Mouse (Mus musculus): ENCODE data around the gene Dixdc1. TPM values are rescaled to one million over a fixed set of nuclear protein-coding genes. Genes with fewer than 3 reads are reported as not detected.
A peak's percentile ranks its signal among the peaks of the same experiment; 100 is the strongest.

The Dixdc1 gene
- polyA plus RNA-seq, 1 experiment from 2014 or later = 31.6 TPM

GRCm38 (mm10) chr9:50718878-50719277 is 20.4 kb downstream of the Dixdc1 start:
- no peak overlapping the region for H3K27ac ChIP-seq (ENCODE audit: low read depth, low read length)
- no peaks in the 10 kb centered on the region for H3K36me3 ChIP-seq (ENCODE audit: control insufficient read depth, insufficient read depth, low read length)
- 81% methylated on average over 4 of the region's 4 CpGs for WGBS
- no peaks in the 10 kb centered on the region for H3K27me3 ChIP-seq (replicated peaks; ENCODE audit: control insufficient read depth, insufficient read depth, low read length)
- ATAC-seq = no peak
- H3K4me3 ChIP-seq (ENCODE audit: low read length) = no peak overlapping the region
- H3K9me3 ChIP-seq (ENCODE audit: control insufficient read depth, low read length) = no peaks in the 10 kb centered on the region
- no peak overlapping the region for H3K4me2 ChIP-seq (ENCODE audit: low read length)
- no peak overlapping the region for H3K9ac ChIP-seq (ENCODE audit: low read depth, low read length)
- peaks cover 15% of the 10 kb centered on the region for H3K4me1 ChIP-seq (ENCODE audit: control insufficient read depth, insufficient read depth, low read depth, low read length)

- Histone ChIP-seq H3K4me1 (ENCODE audit: control insufficient read depth, insufficient read depth, low read depth, low read length) (no peaks in the 10 kb centered on the region), H3K27me3 (replicated peaks; ENCODE audit: control insufficient read depth, insufficient read depth, low read length) (no peaks in the 10 kb centered on the region)
Observed at GRCm38 (mm10) chr9:50714188-50714587, 25.1 kb downstream of the Dixdc1 start.

GRCm38 (mm10) chr9:50711337-50711736 is 28.0 kb downstream of the Dixdc1 start:
- Histone ChIP-seq H3K36me3 (ENCODE audit: control insufficient read depth, insufficient read depth, low read length) (peaks cover 6% of the 10 kb centered on the region; the same call in 1 of the 2 replicates), H3K27ac (ENCODE audit: low read depth, low read length) (no peak overlapping the region), H3K27me3 (replicated peaks; ENCODE audit: control insufficient read depth, insufficient read depth, low read length) (no peaks in the 10 kb centered on the region), H3K9me3 (ENCODE audit: control insufficient read depth, low read length) (no peaks in the 10 kb centered on the region), H3K4me1 (ENCODE audit: control insufficient read depth, insufficient read depth, low read depth, low read length) (no peaks in the 10 kb centered on the region), H3K9ac (ENCODE audit: low read depth, low read length) (no peak overlapping the region), H3K4me2 (ENCODE audit: low read length) (no peak overlapping the region), H3K4me3 (ENCODE audit: low read length) (no peak overlapping the region)
- no peak for ATAC-seq
- WGBS = 88% methylated on average over 4 of the region's 4 CpGs

More at GRCm38 (mm10) chr9:50714188-50714587, 25.1 kb downstream of the Dixdc1 start:
- Histone ChIP-seq H3K4me2 (ENCODE audit: low read length) (no peak overlapping the region), H3K4me3 (ENCODE audit: low read length) (no peak overlapping the region), H3K27ac (ENCODE audit: low read depth, low read length) (no peak overlapping the region), H3K9me3 (ENCODE audit: control insufficient read depth, low read length) (no peaks in the 10 kb centered on the region), H3K9ac (ENCODE audit: low read depth, low read length) (no peak overlapping the region), H3K36me3 (ENCODE audit: control insufficient read depth, insufficient read depth, low read length) (peaks cover 6% of the 10 kb centered on the region; the same call in 1 of the 2 replicates)
- WGBS = 65% methylated on average over 4 of the region's 4 CpGs
- ATAC-seq = no peak

GRCm38 (mm10) chr9:50709108-50709507 is 30.2 kb downstream of the Dixdc1 start:
- no peak overlapping the region for H3K9ac ChIP-seq (ENCODE audit: low read depth, low read length)
- no peak overlapping the region for H3K4me2 ChIP-seq (ENCODE audit: low read length)
- H3K4me3 ChIP-seq (ENCODE audit: low read length) = no peak overlapping the region
- peaks cover 6% of the 10 kb centered on the region; the same call in 1 of the 2 replicates for H3K36me3 ChIP-seq (ENCODE audit: control insufficient read depth, insufficient read depth, low read length)
- H3K27ac ChIP-seq (ENCODE audit: low read depth, low read length) = no peak overlapping the region
- no peaks in the 10 kb centered on the region for H3K9me3 ChIP-seq (ENCODE audit: control insufficient read depth, low read length)
- H3K27me3 ChIP-seq (replicated peaks; ENCODE audit: control insufficient read depth, insufficient read depth, low read length) = no peaks in the 10 kb centered on the region
- no peaks in the 10 kb centered on the region for H3K4me1 ChIP-seq (ENCODE audit: control insufficient read depth, insufficient read depth, low read depth, low read length)
- ATAC-seq = no peak
- WGBS = 18% methylated on average over 2 of the region's 2 CpGs

- ATAC-seq = no peak
- no peak overlapping the region for H3K4me3 ChIP-seq (ENCODE audit: low read length)
- WGBS = 38% methylated on average over 6 of the region's 6 CpGs
- no peak overlapping the region for H3K27ac ChIP-seq (ENCODE audit: low read depth, low read length)
- H3K9me3 ChIP-seq (ENCODE audit: control insufficient read depth, low read length) = no peaks in the 10 kb centered on the region
- H3K9ac ChIP-seq (ENCODE audit: low read depth, low read length) = no peak overlapping the region
- H3K4me2 ChIP-seq (ENCODE audit: low read length) = no peak overlapping the region
- H3K36me3 ChIP-seq (ENCODE audit: control insufficient read depth, insufficient read depth, low read length) = peaks cover 6% of the 10 kb centered on the region
- H3K27me3 ChIP-seq (replicated peaks; ENCODE audit: control insufficient read depth, insufficient read depth, low read length) = no peaks in the 10 kb centered on the region
- H3K4me1 ChIP-seq (ENCODE audit: control insufficient read depth, insufficient read depth, low read depth, low read length) = no peaks in the 10 kb centered on the region; the same call in 1 of the 2 replicates
Observed at GRCm38 (mm10) chr9:50704907-50705306, 34.4 kb downstream of the Dixdc1 start.

- ATAC-seq = no peak
- Histone ChIP-seq H3K27ac (ENCODE audit: low read depth, low read length) (no peak overlapping the region), H3K9me3 (ENCODE audit: control insufficient read depth, low read length) (no peaks in the 10 kb centered on the region), H3K36me3 (ENCODE audit: control insufficient read depth, insufficient read depth, low read length) (peaks cover 4% of the 10 kb centered on the region), H3K4me2 (ENCODE audit: low read length) (no peak overlapping the region), H3K27me3 (replicated peaks; ENCODE audit: control insufficient read depth, insufficient read depth, low read length) (no peaks in the 10 kb centered on the region), H3K4me1 (ENCODE audit: control insufficient read depth, insufficient read depth, low read depth, low read length) (peaks cover 22% of the 10 kb centered on the region), H3K4me3 (ENCODE audit: low read length) (no peak overlapping the region), H3K9ac (ENCODE audit: low read depth, low read length) (no peak overlapping the region)
- WGBS = 59% methylated on average over 11 of the region's 11 CpGs
Observed at GRCm38 (mm10) chr9:50700921-50701691, 38.2 kb downstream of the Dixdc1 start.

GRCm38 (mm10) chr9:50698418-50699409 is 40.6 kb downstream of the Dixdc1 start:
- Histone ChIP-seq H3K9me3 (ENCODE audit: control insufficient read depth, low read length) (no peaks in the 10 kb centered on the region), H3K36me3 (ENCODE audit: control insufficient read depth, insufficient read depth, low read length) (peaks cover 4% of the 10 kb centered on the region), H3K9ac (ENCODE audit: low read depth, low read length) (peak overlapping the region; percentile 81), H3K4me1 (ENCODE audit: control insufficient read depth, insufficient read depth, low read depth, low read length) (peaks cover 22% of the 10 kb centered on the region), H3K4me2 (ENCODE audit: low read length) (peak overlapping the region; percentile 96), H3K27ac (ENCODE audit: low read depth, low read length) (peak overlapping the region; percentile 73), H3K27me3 (replicated peaks; ENCODE audit: control insufficient read depth, insufficient read depth, low read length) (no peaks in the 10 kb centered on the region), H3K4me3 (ENCODE audit: low read length) (peak overlapping the region; percentile 50)
- WGBS = under 1% methylated on average over 58 of the region's 70 CpGs
- ATAC-seq = peak; percentile 57

- H3K9me3 ChIP-seq (ENCODE audit: control insufficient read depth, low read length) = no peaks in the 10 kb centered on the region
- ATAC-seq = peak; percentile 86
- peak overlapping the region; percentile 74 for H3K27ac ChIP-seq (ENCODE audit: low read depth, low read length)
- peaks cover 22% of the 10 kb centered on the region for H3K4me1 ChIP-seq (ENCODE audit: control insufficient read depth, insufficient read depth, low read depth, low read length)
- H3K4me2 ChIP-seq (ENCODE audit: low read length) = peak overlapping the region; percentile 96
- peak overlapping the region; percentile 68 for H3K9ac ChIP-seq (ENCODE audit: low read depth, low read length)
- H3K4me3 ChIP-seq (ENCODE audit: low read length) = peak overlapping the region; percentile 50
- H3K36me3 ChIP-seq (ENCODE audit: control insufficient read depth, insufficient read depth, low read length) = peaks cover 4% of the 10 kb centered on the region
- WGBS = 0% methylated on average over 12 of the region's 12 CpGs
- no peaks in the 10 kb centered on the region for H3K27me3 ChIP-seq (replicated peaks; ENCODE audit: control insufficient read depth, insufficient read depth, low read length)
Observed at GRCm38 (mm10) chr9:50697706-50698041, 41.6 kb downstream of the Dixdc1 start.
